Mouse (Mus musculus) ES-E14 (cell line): ENCODE results near the gene Npas3.

Experiments
- CHD2 ChIP-seq: IDR thresholded peaks from 2 replicates; pipeline ENCODE4 v1.6.1; 2014; ENCODE audit warnings: mild to moderate bottlenecking, low read depth, low read length, inconsistent platforms
- HCFC1 ChIP-seq: IDR thresholded peaks from 2 replicates; pipeline ENCODE4 v1.6.1; 2012; ENCODE audit warnings: low read length, inconsistent platforms, borderline replicate concordance; ENCODE audit not compliant: insufficient read depth
- MAFK ChIP-seq: IDR thresholded peaks from 2 replicates; pipeline ENCODE4 v1.6.1; 2014; ENCODE audit warnings: mild to moderate bottlenecking, low read depth, low read length, inconsistent platforms; ENCODE audit not compliant: insufficient read depth
- ZC3H11A ChIP-seq: IDR thresholded peaks from 2 replicates; pipeline ENCODE4 v1.6.1; 2012; ENCODE audit warnings: low read depth, mild to moderate bottlenecking, inconsistent platforms, low read length, borderline replicate concordance
- ZNF384 ChIP-seq: IDR thresholded peaks from 2 replicates; pipeline ENCODE4 v1.6.1; 2012; ENCODE audit warnings: low read depth, low read length, inconsistent platforms

GRCm38 (mm10) chr12:53837408-53837807, 588.9 kb downstream of the Npas3 start:
- no peak for TF ChIP-seq HCFC1
- TF ChIP-seq MAFK: no peak
- TF ChIP-seq ZNF384: no peak
- no peak for TF ChIP-seq CHD2
- TF ChIP-seq ZC3H11A: no peak
